ENCODE assay signal across 9 mouse cellular contexts in the genomic region with DNA sequence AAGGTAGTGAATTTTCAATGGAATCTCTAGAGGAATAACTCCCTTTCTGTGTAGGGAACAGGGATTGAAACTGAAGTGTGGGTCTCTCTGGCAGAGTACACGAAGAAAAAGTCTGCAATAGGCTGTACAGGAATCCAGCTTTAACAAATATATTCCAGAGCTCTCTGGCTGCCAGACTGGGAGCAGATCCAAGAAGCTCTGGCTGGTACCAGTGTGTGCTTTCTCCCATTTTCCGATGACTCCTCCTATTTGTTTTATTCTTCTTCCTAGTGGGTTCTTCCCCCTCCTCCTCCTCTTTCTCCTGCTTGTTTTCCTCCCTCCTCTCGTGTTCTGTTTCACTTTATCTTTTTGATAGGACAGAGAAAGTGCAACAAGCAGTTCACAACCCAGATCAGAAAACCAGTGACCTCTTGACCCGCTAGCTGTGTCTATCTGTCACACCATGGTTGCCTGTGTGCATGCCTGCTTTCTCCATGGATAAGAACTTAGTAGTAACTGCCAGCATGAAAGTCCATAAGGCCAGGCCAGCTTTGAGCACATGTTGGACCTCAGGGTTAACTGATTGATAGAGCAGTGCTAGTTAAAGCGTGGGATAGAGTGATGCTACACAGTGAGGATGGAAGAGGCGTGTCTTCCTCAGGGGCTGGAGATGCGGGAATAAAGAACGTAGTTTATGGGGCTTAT. TPM values are rescaled to one million over a fixed set of nuclear protein-coding genes. Genes with fewer than 3 reads are reported as not detected.
DNase-seq lines count a peak whose midpoint lies in the region; TF ChIP-seq lines count a peak whose summit lies in the region.
"Had no signal": no experiment of that assay in that cellular context is flagged by ENCODE, and none has a peak within 500 bp of the region (broad histone marks: within the 10 kb centered on the region; RNA-seq: fewer than 3 reads in every experiment).

No protein-coding gene starts in this region.

- TF ChIP-seq POLR2A in brain, embryonic 14.5 days (IDR thresholded peaks at IDR 0.05; ENCODE audit: borderline replicate concordance, extremely low read depth, insufficient read depth, insufficient read length, poor library complexity, severe bottlenecking) = no peak

- DNase-seq in gastrocnemius, adult 18-20 months (ENCODE audit: low spot score) = peak; percentile 20
- DNase-seq in gastrocnemius, adult 8-10 months (ENCODE audit: low spot score in 2 of 2) = no peak
- peak; percentile 83 for DNase-seq in brain, embryonic 14.5 days (ENCODE audit: low read depth)
- DNase-seq in heart, adult 9 months (ENCODE audit: low spot score in 2 of 2) = peak; percentile 20 to 36
- peak; percentile 71 for DNase-seq in left cerebral cortex, adult 11 months (ENCODE audit: low spot score)
- DNase-seq in right cerebral cortex, postnatal 14 days = peak; percentile 51
- DNase-seq in MN1 (ENCODE audit: low spot score) = no peak
- no peak for DNase-seq in spleen, postnatal 36 days (ENCODE audit: low spot score in 2 of 2)
- DNase-seq: liver, embryonic 13.5 days had no signal

- TF ChIP-seq CTCF in brain, embryonic 14.5 days (IDR thresholded peaks at IDR 0.05; ENCODE audit: borderline replicate concordance, extremely low read depth, insufficient read depth, insufficient read length) = no peak

RNA-seq across cellular contexts. Expression of a gene that starts 55.3 kb away (rescaled TPM):
- total RNA-seq in gastrocnemius, adult 18-20 months (2021) = 1 to 10 TPM; 5.8 to 5.9 TPM
- total RNA-seq in gastrocnemius, adult 8-10 months (2022) = 1 to 10 TPM; 4.6 to 6.3 (median 5.7) TPM
- 19.7 and 22.2 TPM in 2 replicates for polyA plus RNA-seq in brain, embryonic 14.5 days (2012; rRNA removed)

RNA-seq across cellular contexts. Expression of a gene that starts 55.4 kb away (rescaled TPM):
- 1 to 10 TPM; 1.9 to 2.3 TPM for total RNA-seq in gastrocnemius, adult 18-20 months (2021)
- total RNA-seq in gastrocnemius, adult 8-10 months (2022) = 1 to 10 TPM; 1.5 to 4.5 (median 3.4) TPM
- polyA plus RNA-seq in brain, embryonic 14.5 days (2012; rRNA removed) = 53.8 and 71.7 TPM in 2 replicates

Comparison
In these comparisons a context has a peak if more than half of its experiments do, and no peak if none do; other contexts are left out.
1. DNase-seq: peak in gastrocnemius, adult 18-20 months (single experiment), brain, embryonic 14.5 days (single experiment), heart, adult 9 months (2 of 2), left cerebral cortex, adult 11 months (single experiment) and right cerebral cortex, postnatal 14 days (single experiment); none in gastrocnemius, adult 8-10 months (0 of 2), MN1 (single experiment) and spleen, postnatal 36 days (0 of 2).